Mouse (Mus musculus): ENCODE results near the gene Lbr. TPM values are rescaled to one million over a fixed set of nuclear protein-coding genes. Genes with fewer than 3 reads are reported as not detected.

Lbr gene
- 16.0 TPM for polyA plus RNA-seq (2014; fragmentation: Illumina TruSeq; extraction: RNeasy Lipid Tissue Mini Kit (QIAGEN cat#74804); ENCODE audit: low read depth, low replicate concordance)

GRCm38 (mm10) chr1:181842781-181843180 is at the start of gene Lbr:
Gene Lbr, minus strand, starts transcription at chr1:181843046.

Other genes with a start within 250 kb of the Lbr start
- 83.3 TPM for gene Enah, start 176.9 kb upstream of the Lbr start, polyA plus RNA-seq (2014; fragmentation: Illumina TruSeq; extraction: RNeasy Lipid Tissue Mini Kit (QIAGEN cat#74804); ENCODE audit: low read depth, low replicate concordance)